Mouse (Mus musculus): ENCODE results near the gene Ms4a6c. TPM values are rescaled to one million over a fixed set of nuclear protein-coding genes. Genes with fewer than 3 reads are reported as not detected.
"Not testable (repeated sequence)": the region's sequence is repeated elsewhere in the genome, so short reads cannot be mapped to it uniquely, and the experiment has no call there.

Ms4a6c gene
- 1 to 10 TPM; 1.5 to 1.7 TPM for total RNA-seq (2021)

DNA sequence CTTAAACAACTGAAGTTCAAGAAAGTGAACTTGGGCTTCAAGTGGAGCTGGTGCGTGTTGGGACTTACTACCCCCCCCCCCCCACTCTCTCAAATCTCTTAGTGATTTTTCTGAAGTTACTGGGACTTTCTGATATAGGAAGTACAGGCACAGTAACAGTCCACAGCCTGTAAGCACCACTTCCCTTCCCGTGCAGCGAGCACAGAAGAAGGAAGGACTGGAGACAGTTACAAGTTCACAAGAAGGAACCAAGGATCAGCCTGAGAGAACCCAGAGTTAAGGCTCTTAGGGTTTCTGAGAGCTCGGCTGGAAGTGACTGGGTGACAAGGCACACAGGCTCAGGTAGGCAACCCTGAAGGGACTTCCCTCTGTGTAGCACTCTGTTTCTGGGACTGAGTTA is at the start of gene Ms4a6c:
Gene Ms4a6c (plus strand): TSS at position 152 of the 400 bp plus-strand sequence.
- DNase-seq (ENCODE audit: low spot score in 2 of 2); intact Hi-C loops (cut with DNase I): not testable (repeated sequence)

DNA sequence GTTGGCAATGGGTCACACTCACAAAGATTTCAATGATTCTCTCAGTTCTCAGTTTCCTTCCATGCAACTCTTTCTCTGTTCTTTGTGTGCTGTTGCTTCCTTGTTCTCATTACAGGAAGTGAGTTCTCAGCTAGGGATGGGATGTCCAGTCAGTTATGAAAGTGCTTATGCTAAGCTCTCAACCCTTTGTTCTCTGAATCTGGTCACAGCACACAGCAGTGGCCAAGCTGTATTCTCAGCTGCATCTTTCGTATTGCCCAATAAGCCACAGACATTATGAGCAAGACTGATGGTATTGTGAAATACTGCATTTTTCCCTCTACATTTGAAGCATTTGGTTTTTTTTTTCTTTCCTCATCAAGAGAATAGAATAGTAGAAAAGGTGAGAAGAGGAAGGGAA is 38.0 kb upstream of the Ms4a6c start:
- intact Hi-C loops (cut with DNase I); DNase-seq (ENCODE audit: low spot score in 2 of 2): not testable (repeated sequence)

DNA sequence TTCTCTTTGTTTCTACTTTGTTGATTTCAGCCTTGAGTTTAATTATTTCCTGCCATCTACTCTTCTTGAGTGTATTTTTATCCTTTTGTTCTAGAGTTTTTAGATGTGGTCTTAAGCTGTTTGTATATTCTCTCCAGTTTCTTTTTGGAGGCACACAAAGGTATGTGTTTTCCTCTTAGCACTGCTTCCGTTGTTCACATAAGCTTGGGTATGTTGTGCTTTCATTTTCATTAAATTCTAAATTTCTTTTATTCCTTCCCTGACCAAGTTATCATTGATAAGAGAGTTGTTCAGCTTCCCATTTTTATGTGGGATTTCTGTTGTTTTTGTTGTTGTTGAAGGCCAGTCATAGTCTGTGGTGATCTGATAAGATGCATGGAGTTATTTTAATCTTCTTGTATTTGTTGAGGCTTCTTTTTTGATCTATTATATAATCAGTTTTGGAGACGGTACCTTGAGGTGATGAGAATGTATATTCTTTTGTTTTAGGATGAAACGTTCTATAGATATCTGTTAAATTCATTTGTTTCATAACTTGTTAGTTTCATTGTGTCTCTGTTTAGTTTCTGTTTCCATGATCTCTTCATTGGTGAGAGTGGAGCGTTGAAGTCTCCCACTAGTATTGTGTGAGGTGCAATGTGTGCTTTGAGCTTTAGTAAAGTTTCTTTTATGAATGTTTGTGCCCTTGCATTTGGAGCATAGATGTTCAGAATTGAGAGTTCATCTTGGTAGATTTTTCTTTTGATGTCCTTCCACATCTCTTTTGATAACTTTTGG is 33.9 kb upstream of the Ms4a6c start:
- DNase-seq (ENCODE audit: low spot score in 2 of 2), result no peak
- intact Hi-C loops (cut with DNase I), result no loop called here

DNA sequence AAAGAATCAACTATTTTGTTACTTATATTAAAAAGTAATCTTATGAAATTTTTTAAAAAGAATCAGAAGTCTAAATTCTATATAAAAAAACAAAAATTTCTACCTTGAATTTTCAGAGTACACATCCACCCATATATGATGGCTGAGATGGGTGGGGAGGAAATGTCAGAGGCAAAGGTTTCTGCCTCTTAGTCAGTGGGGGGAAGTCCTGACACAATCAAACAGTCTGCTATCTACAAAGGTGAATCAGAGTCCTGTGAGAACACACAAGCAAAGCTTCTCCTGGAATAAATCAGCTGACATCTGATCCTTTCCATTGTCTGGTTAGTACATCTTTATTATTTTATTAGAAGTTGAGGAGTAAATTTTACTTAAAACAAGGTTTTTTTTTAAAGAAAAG is 25.8 kb upstream of the Ms4a6c start, which contains the start of gene Ms4a4b:
Gene Ms4a4b (plus strand): TSS at position 216 of the 400 bp plus-strand sequence.
- DNase-seq (ENCODE audit: low spot score in 2 of 2), result no peak

DNA sequence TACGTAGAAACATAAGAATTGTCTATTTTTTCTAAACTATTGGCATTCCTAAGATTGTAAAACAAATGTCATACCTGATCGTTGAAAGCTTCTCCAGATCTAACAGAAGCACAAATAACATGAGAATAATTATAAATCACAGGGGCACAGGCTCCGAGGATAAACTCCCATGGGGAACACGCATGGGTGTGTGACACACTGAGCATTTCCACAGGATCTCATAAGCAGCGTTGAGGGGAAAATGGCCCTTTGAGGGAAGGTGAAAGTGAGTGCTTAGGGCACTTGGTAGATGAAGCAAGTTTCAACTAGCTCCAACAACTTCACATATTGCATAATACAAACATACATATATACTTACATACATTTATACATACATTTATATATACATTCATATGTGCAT is 25.2 kb upstream of the Ms4a6c start:
- DNase-seq (ENCODE audit: low spot score in 2 of 2), result no peak
- intact Hi-C loops (cut with DNase I), result no loop called here

More for the DNA sequence above, 25.8 kb upstream of the Ms4a6c start, which contains the start of gene Ms4a4b:
- intact Hi-C loops (cut with DNase I), result no loop called here

DNA sequence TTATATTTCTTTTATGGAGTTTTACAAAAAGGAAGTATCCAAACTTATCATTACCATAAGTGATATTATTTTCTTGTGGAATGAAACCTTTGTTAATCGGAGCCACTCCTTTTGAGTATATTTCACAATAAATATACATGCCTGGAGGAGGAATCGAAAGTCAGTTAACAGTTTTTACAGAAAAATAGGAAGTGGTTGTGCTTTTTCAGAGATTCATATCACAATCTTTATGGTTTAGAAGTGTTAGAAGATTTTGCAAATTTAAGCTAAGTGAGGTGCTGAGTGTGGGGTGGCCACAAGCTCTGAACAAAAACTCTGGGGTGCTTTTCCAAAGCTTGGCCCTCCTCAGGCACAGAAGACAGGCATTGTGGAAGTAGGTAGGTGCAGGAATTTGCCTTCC is 21.9 kb upstream of the Ms4a6c start:
- intact Hi-C loops (cut with DNase I), result no loop called here
- no peak for DNase-seq (ENCODE audit: low spot score in 2 of 2)

DNA sequence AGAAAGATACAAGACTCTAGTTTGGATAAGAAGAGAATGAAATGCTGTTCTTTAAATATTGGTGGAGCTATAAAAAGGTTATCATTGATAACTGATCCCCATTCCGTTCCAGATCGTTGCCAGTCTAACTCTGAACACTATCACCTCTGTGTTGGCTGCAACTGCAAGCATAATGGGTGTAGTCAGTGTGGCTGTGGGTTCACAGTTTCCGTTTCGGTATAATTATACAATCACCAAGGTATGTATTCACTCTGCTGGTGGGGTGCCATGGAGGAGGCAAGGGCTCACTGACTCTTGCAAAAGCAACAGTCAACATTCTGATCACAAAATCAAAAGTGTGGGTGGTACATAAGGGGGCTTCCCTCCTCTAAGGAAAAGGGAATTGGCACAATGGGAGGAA is 10.1 kb upstream of the Ms4a6c start:
- DNase-seq (ENCODE audit: low spot score in 2 of 2); intact Hi-C loops (cut with DNase I): not testable (repeated sequence)

DNA sequence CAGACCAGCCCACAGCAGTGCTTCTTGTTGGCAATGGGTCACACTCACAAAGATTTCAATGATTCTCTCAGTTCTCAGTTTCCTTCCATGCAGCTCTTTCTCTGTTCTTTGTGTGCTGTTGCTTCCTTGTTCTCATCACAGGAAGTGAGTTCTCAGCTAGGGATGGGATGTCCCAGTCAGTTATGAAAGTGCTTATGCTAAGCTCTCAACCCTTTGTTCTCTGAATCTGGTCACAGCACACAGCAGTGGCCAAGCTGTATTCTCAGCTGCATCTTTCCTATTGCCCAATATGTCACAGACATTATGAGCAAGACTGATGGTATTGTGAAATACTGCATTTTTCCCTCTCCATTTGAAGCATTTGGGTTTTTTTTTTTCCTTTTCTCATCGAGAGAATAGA is 4.4 kb upstream of the Ms4a6c start:
- DNase-seq (ENCODE audit: low spot score in 2 of 2); intact Hi-C loops (cut with DNase I): not testable (repeated sequence)

DNA sequence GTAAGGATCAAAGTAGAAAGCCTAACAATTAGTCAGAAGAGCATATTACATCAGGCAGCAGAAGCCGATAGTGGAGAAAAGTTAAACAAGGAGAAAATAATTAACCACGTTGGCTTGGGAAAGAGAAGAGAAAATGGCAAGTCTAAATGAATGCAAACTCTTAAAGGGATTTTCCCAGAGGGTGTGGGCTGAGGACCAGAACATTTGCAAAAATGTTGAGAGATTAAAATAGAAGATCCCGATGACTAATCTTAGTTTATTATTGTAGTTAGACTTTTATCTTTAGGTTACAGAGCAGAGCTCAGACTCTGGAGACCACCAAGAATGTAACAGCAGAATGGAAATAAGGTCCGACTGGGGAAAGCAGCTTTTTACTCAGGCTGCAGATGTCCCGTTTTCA is 2.7 kb upstream of the Ms4a6c start:
- intact Hi-C loops (cut with DNase I), result no loop called here

DNA sequence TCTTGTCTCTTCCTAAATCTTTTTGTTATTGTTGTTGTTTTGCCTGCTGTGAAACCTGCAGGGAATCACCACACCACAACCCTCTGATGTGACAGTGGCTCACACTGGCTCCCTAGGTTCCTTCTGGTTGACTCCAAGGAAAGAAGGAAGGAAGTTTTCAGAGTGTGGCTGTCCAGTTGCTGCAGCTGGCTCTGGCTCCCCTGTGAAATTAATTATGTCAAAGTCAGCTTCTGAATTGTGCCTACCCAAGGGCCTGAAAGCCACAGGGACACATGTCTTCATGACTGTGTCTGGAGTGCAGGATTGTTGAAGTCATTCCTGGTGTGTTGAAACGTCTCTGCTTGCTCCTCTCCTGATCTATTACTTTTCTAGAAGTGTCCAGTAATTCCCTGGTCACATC is 805 bp upstream of the Ms4a6c start:
- DNase-seq (ENCODE audit: low spot score in 2 of 2); intact Hi-C loops (cut with DNase I): not testable (repeated sequence)

More for the DNA sequence above, 2.7 kb upstream of the Ms4a6c start:
- peak in 1 of 2 experiments; percentile 58 for DNase-seq (ENCODE audit: low spot score in 2 of 2)

DNA sequence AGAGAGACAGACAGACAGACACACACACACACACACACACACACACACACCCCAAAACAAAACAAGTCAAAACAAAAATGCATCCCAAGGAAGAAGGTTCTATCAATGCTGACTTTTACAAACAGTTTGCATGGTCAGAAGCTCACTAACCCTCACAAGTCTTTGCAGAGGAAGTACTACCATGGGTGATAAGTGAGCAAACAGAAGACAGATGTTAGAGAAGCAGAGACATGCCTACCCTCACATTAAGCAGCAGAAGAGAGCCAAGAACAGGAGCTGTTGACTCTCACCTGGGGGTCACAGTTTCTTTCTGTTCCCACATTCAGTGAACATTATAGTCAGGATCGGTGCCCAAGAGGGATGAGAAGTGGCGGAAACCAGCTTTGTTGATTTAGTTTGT is 10.5 kb downstream of the Ms4a6c start:
- DNase-seq (ENCODE audit: low spot score in 2 of 2), result no peak
- intact Hi-C loops (cut with DNase I), result no loop called here

DNA sequence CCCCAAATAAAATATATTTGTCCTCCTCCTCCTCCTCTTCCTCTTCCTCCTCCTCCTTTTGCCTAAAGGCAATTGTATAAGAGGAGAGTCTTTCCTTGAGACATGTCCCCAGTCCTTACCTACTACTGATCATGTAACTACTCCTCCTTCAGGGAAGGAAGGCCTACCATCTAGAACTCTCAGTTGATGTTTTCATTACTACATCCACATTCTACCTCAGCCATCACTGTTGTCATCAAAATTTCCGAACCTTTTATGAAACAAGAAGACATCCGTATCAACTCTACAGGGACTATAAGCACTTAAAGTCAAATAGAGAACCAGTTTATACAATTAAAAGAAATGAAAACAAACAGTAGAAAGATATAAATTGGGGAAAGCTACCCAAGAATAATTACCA is 13.5 kb downstream of the Ms4a6c start:
- intact Hi-C loops (cut with DNase I), result no loop called here

DNA sequence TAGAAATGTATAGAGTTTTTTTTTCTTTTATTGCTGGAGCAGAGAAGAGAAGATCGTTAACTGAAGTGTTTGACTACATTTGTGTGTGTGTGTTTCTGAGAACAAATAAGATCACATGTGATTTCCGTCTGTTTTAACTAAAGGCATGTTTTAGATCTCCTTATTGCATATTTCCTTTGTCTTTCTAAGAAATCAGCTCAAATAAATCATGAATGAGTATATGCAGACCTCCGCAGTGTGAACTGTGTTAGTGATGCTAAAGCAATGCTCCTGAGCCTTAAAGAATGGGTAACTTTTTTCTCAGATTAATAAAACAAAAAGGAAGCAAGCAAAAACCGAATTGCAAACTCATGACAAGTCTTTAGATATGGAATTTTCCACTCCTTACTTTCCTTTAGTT is 14.8 kb downstream of the Ms4a6c start:
- no peak for DNase-seq (ENCODE audit: low spot score in 2 of 2)
- intact Hi-C loops (cut with DNase I), result no loop called here

More for the DNA sequence above, 13.5 kb downstream of the Ms4a6c start:
- DNase-seq (ENCODE audit: low spot score in 2 of 2), result no peak

DNA sequence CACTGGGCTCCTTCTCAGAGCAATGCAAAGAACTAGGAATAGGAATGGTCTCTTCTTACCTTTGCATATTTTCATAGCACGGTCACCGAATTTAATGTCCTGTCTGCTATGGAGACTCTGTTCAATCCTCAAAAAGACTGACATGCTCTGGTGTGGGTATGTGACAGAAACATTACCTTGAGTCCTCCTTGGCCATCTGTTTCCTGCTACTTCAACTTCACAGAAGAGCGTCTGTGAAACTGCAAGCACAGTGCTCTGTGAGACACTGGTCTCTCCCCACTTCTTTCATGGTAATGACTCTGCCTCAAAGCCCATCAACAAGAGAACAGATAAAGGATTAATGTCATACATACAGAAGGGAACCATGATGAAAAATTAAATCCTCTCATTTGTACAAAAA is 15.2 kb downstream of the Ms4a6c start:
- DNase-seq (ENCODE audit: low spot score in 2 of 2), result peak in 1 of 2 experiments; percentile 49
- intact Hi-C loops (cut with DNase I), result no loop called here

DNA sequence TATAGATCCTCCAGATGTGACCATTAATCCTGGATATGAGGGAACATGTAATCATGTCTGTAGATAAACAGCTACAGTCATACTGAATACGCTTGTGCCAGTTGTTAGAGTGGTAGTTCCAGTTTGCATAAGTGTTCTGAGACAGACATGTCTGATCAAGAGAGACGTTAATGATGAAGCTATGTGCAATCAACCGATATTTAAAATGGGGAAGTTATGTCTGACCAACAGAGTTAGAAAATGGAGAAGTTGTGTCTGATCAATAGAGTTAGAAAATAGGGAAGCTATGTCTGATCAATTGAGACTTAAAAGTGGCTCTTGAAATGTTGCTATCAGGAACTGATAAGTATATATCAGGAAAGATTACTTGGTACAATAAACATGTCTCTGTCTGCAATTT is 16.1 kb downstream of the Ms4a6c start:
- DNase-seq (ENCODE audit: low spot score in 2 of 2), result no peak
- intact Hi-C loops (cut with DNase I), result no loop called here

DNA sequence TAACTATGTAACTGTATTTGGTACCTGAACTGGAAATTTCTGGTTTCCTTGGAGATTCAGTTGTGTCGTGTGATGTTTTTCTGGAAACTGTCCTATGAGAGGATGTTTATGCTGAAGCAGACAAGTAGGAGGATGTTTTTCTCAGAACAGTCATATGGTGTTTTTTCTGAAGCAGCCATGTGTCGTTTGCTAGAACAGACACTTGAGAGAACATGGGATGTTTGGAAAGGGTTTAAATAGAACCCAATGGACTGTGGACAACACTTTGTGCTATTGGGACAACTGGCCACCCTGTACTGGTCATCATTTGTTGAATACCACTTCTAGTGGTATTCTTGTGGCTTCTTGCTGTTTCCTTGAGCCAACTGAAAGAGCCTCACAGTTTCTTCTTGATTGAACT is 16.6 kb downstream of the Ms4a6c start, which contains the start of gene Gm8369:
Gene Gm8369 (plus strand): TSS at position 193 of the 400 bp plus-strand sequence.
- intact Hi-C loops (cut with DNase I), result no loop called here
- peak; percentile 30 to 83 for DNase-seq (ENCODE audit: low spot score in 2 of 2)

DNA sequence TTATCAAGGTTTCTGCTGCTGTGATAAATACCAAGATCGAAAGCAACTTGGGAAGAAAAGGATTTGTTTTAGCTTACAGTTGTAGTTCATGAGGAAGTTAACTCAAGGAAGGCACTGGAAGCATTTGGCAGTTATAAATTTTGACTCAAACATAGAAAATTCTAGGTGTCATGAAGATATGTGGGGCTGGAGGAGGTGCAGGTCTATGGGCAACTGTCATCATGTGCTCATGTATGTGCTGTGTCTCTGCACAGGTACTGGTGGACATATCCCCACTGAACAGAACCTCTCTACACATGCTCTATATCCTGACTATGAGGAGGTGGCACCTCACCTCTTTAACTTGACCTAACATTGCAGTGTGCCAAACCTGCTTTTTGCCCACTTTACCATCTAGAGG is 17.4 kb downstream of the Ms4a6c start:
- intact Hi-C loops (cut with DNase I), result no loop called here

DNA sequence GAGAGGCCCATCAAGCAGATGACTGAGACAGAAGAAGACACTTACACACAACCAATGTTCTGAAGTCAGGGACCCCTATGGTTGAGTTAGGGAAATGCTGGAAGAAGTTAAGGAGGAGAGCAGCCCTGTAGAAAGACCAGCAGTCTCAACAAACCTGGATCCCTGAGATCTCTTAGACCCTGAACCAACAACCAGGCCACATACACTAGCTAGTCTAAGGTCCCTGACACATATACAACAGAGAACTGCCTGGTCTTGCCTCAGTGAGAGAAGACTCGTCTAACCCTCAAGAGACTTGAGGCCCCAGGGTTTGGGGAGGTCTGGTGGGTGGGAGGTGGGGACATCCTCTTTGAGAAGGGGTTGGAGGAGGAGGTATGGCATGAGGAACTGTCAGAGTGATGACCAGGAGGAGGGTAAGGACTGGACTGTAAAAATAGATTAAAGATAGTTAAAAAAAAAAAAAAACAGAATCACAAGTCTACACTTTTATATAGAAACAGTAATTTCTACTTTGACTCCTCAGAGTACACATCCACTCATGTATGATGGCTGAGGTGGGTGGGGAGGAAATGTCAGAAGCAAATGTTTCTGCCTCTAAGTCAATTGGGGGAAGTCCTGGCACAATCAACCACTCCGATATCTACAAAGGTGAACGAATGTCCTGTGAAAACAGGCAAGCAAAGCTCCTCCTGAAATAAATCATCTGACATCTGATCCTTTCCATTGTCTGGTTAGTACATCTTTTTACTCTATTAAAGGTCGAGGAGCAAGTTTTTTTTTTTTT is 22.4 kb downstream of the Ms4a6c start:
- intact Hi-C loops (cut with DNase I), result loop anchor here (5.0 kb wide), 1 partner anchor 104 kb away; no protein-coding TSS in a partner anchor
- no peak for DNase-seq (ENCODE audit: low spot score in 2 of 2)

More for the DNA sequence above, 17.4 kb downstream of the Ms4a6c start:
- no peak for DNase-seq (ENCODE audit: low spot score in 2 of 2)

DNA sequence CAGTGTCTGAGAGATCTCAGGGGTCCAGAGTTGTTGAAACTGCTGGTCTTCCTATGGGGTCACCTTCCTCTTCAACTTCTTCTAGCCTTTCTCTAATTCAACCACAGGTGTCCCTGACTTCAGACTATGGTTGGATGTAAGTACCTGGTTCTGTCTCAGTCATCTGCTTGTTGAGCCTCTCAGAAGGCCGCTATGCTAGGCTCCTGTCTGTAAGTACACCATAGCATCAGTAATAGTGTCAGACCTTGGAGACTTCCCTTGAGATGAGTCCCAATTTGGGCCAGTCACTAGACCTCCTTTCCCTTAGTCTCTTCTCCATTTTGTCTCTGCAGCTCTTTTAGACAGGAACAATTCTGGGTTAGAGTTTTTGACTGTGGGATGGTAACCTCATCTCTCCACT is 23.5 kb downstream of the Ms4a6c start:
- intact Hi-C loops (cut with DNase I), result loop anchor here (5.0 kb wide), 1 partner anchor 105 kb away; no protein-coding TSS in a partner anchor
- DNase-seq (ENCODE audit: low spot score in 2 of 2), result no peak

DNA sequence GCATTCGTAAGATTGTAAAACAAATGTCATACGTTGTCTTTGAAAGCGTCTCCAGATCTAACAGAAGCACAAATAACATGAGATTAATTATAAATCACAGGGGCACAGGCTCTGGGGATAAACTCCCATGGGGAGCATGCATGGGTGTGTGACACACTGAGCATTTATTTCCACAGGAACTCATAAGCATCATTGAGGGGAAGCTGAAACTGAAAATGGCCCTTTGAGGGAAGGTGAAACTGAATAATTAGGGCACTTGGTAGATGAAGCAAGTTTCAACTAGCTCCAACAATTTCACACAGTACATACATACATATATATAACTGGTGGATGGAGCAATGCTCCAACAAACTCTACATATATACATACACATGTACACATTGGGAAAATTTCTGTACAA is 25.4 kb downstream of the Ms4a6c start:
- no peak for DNase-seq (ENCODE audit: low spot score in 2 of 2)
- intact Hi-C loops (cut with DNase I), result loop anchor here (5.0 kb wide), 1 partner anchor 107 kb away; no protein-coding TSS in a partner anchor

Data from left cerebral cortex, postnatal 25 days (tissue).